Comparison of ENCODE assay signal across 9 mouse cellular contexts in genomic region chr19:10523483-10524080, GRCm38 (mm10). TPM values are rescaled to one million over a fixed set of nuclear protein-coding genes. Genes with fewer than 3 reads are reported as not detected.
DNase-seq lines count a peak whose midpoint lies in the region; ATAC-seq and TF ChIP-seq lines count a peak whose summit lies in the region.
"Had no signal": no experiment of that assay in that cellular context is flagged by ENCODE, and none has a peak within 500 bp of the region (broad histone marks: within the 10 kb centered on the region; RNA-seq: fewer than 3 reads in every experiment).

No protein-coding gene starts in this region.

- no peak for ATAC-seq in stomach, embryonic 14.5 days (ENCODE audit: insufficient number of reproducible peaks, insufficient read depth, low FRiP score, low read depth)
- no peak for ATAC-seq in stomach, postnatal 0 days (ENCODE audit: low FRiP score, low TSS enrichment)
- ATAC-seq in liver, embryonic 14.5 days (ENCODE audit: insufficient read depth) = no peak

- H3K36me3 ChIP-seq in heart, embryonic 10.5 days = peaks cover 12% of the 10 kb centered on the region
- peaks cover 4% of the 10 kb centered on the region; the same call in 1 of the 2 replicates for H3K36me3 ChIP-seq in stomach, embryonic 14.5 days (ENCODE audit: control insufficient read depth, insufficient read depth, low read length)
- peaks cover 2% of the 10 kb centered on the region; the same call in 1 of the 2 replicates for H3K36me3 ChIP-seq in stomach, postnatal 0 days (ENCODE audit: control insufficient read depth, insufficient read depth, low read length)
- H3K36me3 ChIP-seq in liver, embryonic 14.5 days (replicated peaks; ENCODE audit: control insufficient read depth, insufficient read depth, low read depth) = peaks cover 7% of the 10 kb centered on the region

- peak overlapping the region; percentile 18; the same call in 1 of the 2 replicates for H3K4me2 ChIP-seq in stomach, embryonic 14.5 days (replicated peaks; ENCODE audit: low read depth, low read length)
- H3K4me2 ChIP-seq in stomach, postnatal 0 days (replicated peaks; ENCODE audit: low read depth) = no peak overlapping the region
- H3K4me2 ChIP-seq in liver, embryonic 14.5 days (ENCODE audit: low read depth) = peak overlapping the region; percentile 87

- peaks cover 25% of the 10 kb centered on the region for H3K4me1 ChIP-seq in heart, embryonic 10.5 days
- H3K4me1 ChIP-seq in stomach, embryonic 14.5 days (ENCODE audit: control insufficient read depth, insufficient read depth, low read length) = peaks cover 23% of the 10 kb centered on the region
- H3K4me1 ChIP-seq in stomach, postnatal 0 days (replicated peaks; ENCODE audit: control insufficient read depth, insufficient read depth) = peaks cover 3% of the 10 kb centered on the region; the same call in 1 of the 2 replicates
- H3K4me1 ChIP-seq in liver, embryonic 14.5 days (replicated peaks; ENCODE audit: control insufficient read depth in 2 of 2, insufficient read depth in 2 of 2, low read length in 1 of 2) = peaks cover 28 to 29% of the 10 kb centered on the region in 2 experiments

- H3K27ac ChIP-seq in heart, embryonic 10.5 days = 0 out of 2 replicates have a peak overlapping the region, but pooled peaks have one; percentile 6
- no peak overlapping the region for H3K27ac ChIP-seq in stomach, embryonic 14.5 days (ENCODE audit: low read length)
- no peak overlapping the region for H3K27ac ChIP-seq in stomach, postnatal 0 days (replicated peaks)
- peak overlapping the region; percentile 39 for H3K27ac ChIP-seq in liver, embryonic 14.5 days

- no peak for DNase-seq in heart, embryonic 10.5 days (ENCODE audit: low spot score)
- no peak for DNase-seq in heart, adult 9 months (ENCODE audit: low spot score in 2 of 2)
- DNase-seq in stomach, postnatal 0 days (ENCODE audit: low spot score) = no peak
- DNase-seq in liver, embryonic 14.5 days (ENCODE audit: low read depth in 3 of 3, low spot score in 3 of 3) = peak in 2 of 3 experiments; percentile 20 to 37
- no peak for DNase-seq in testis, postnatal 10 days (ENCODE audit: low spot score)
- DNase-seq in lung, postnatal 25 days (ENCODE audit: low spot score) = no peak
- no peak for DNase-seq in left cerebral cortex, adult 8-10 months (ENCODE audit: low spot score in 2 of 2)
- DNase-seq: adrenal gland, postnatal 14 days had no signal

- TF ChIP-seq CTCF in stomach, postnatal 0 days (IDR thresholded peaks at IDR 0.05; ENCODE audit: low read depth) = no peak
- TF ChIP-seq CTCF in liver, embryonic 14.5 days (IDR thresholded peaks at IDR 0.05; ENCODE audit: low read depth) = no peak

- TF ChIP-seq EP300 in stomach, postnatal 0 days (optimal IDR thresholded peaks at IDR 0.05) = no peak
- 0 out of 2 replicates have a peak, but pooled peaks have one; percentile 34 for TF ChIP-seq EP300 in liver, embryonic 14.5 days (IDR thresholded peaks at IDR 0.05; ENCODE audit: low read depth)

- no peaks in the 10 kb centered on the region for H3K27me3 ChIP-seq in heart, embryonic 10.5 days (ENCODE audit: insufficient read depth, poor library complexity, severe bottlenecking)
- no peaks in the 10 kb centered on the region for H3K27me3 ChIP-seq in stomach, embryonic 14.5 days (ENCODE audit: control insufficient read depth, insufficient read depth, low read length)
- no peaks in the 10 kb centered on the region for H3K27me3 ChIP-seq in stomach, postnatal 0 days (ENCODE audit: control insufficient read depth, insufficient read depth, low read length)
- no peaks in the 10 kb centered on the region for H3K27me3 ChIP-seq in liver, embryonic 14.5 days (ENCODE audit: control insufficient read depth, insufficient read depth, low read length)

- no peak overlapping the region for H3K9ac ChIP-seq in stomach, embryonic 14.5 days (replicated peaks; ENCODE audit: low read depth, low read length)
- H3K9ac ChIP-seq in stomach, postnatal 0 days (ENCODE audit: low read length) = no peak overlapping the region
- H3K9ac ChIP-seq in liver, embryonic 14.5 days (replicated peaks) = peak overlapping the region; percentile 43

- WGBS in heart, embryonic 10.5 days = 77% methylated on average over 5 of the region's 5 CpGs
- 71% methylated on average over 5 of the region's 5 CpGs for WGBS in stomach, embryonic 14.5 days
- 69% methylated on average over 5 of the region's 5 CpGs for WGBS in stomach, postnatal 0 days
- 19% methylated on average over 5 of the region's 5 CpGs for WGBS in liver, embryonic 14.5 days (ENCODE audit: insufficient replicate concordance)

- no peaks in the 10 kb centered on the region for H3K9me3 ChIP-seq in heart, embryonic 10.5 days
- H3K9me3 ChIP-seq in stomach, embryonic 14.5 days (ENCODE audit: control insufficient read depth, low read depth, low read length) = no peaks in the 10 kb centered on the region
- no peaks in the 10 kb centered on the region for H3K9me3 ChIP-seq in stomach, postnatal 0 days (ENCODE audit: control insufficient read depth, low read length)
- no peaks in the 10 kb centered on the region for H3K9me3 ChIP-seq in liver, embryonic 14.5 days (ENCODE audit: control insufficient read depth, low read length)

- H3K4me3 ChIP-seq in heart, embryonic 10.5 days = peak overlapping the region; percentile 90
- 0 out of 2 replicates have a peak overlapping the region, but pooled peaks have one; percentile 96 for H3K4me3 ChIP-seq in stomach, embryonic 14.5 days (ENCODE audit: low read depth, low read length)
- no peak overlapping the region for H3K4me3 ChIP-seq in stomach, postnatal 0 days (ENCODE audit: low read depth, low read length)
- H3K4me3 ChIP-seq in liver, embryonic 14.5 days (ENCODE audit: insufficient read depth in 1 of 2, low read depth in 2 of 2, low read length in 2 of 2) = peak overlapping the region; percentile 59 to 96

RNA-seq across cellular contexts. Expression of gene Cpsf7, which starts 1.5 kb away (rescaled TPM):
- 38.4 and 40.5 TPM in 2 replicates for polyA plus RNA-seq in heart, embryonic 10.5 days (2016; fragmentation: Nextera tagmentation; extraction: Ambion mirVana)
- polyA plus RNA-seq in stomach, embryonic 14.5 days (2014; fragmentation: Nextera tagmentation; extraction: Ambion mirVana) = 57.1 and 58.8 TPM in 2 replicates
- 12.5 and 16.7 TPM in 2 replicates for polyA plus RNA-seq in stomach, postnatal 0 days (2015; fragmentation: Nextera tagmentation; extraction: Ambion mirVana)
- 16.2 and 22.9 TPM in 2 replicates for polyA plus RNA-seq in liver, embryonic 14.5 days (2012; rRNA removed)
- polyA plus RNA-seq in liver, embryonic 14.5 days (2014; fragmentation: Nextera tagmentation; extraction: Ambion mirVana) = 12.8 and 14.1 TPM in 2 replicates
- 10 to 100 TPM; 74.4 to 82.2 (median 78.3) TPM for total RNA-seq in left cerebral cortex, adult 8-10 months (2022)

RNA-seq across cellular contexts. Expression of gene Sdhaf2, which starts 2.4 kb away (rescaled TPM):
- polyA plus RNA-seq in heart, embryonic 10.5 days (2016; fragmentation: Nextera tagmentation; extraction: Ambion mirVana) = 58.6 and 64.6 TPM in 2 replicates
- 57.9 and 64.5 TPM in 2 replicates for polyA plus RNA-seq in stomach, embryonic 14.5 days (2014; fragmentation: Nextera tagmentation; extraction: Ambion mirVana)
- polyA plus RNA-seq in stomach, postnatal 0 days (2015; fragmentation: Nextera tagmentation; extraction: Ambion mirVana) = 37.4 and 38.9 TPM in 2 replicates
- 16.8 and 20.5 TPM in 2 replicates for polyA plus RNA-seq in liver, embryonic 14.5 days (2012; rRNA removed)
- polyA plus RNA-seq in liver, embryonic 14.5 days (2014; fragmentation: Nextera tagmentation; extraction: Ambion mirVana) = 26.9 and 31.0 TPM in 2 replicates
- total RNA-seq in left cerebral cortex, adult 8-10 months (2022) = 10 to 100 TPM; 47.1 to 55.9 (median 51.2) TPM

RNA-seq across cellular contexts. Expression of gene Tmem216, which starts 32.5 kb away (rescaled TPM):
- polyA plus RNA-seq in heart, embryonic 10.5 days (2016; fragmentation: Nextera tagmentation; extraction: Ambion mirVana) = 22.7 and 29.8 TPM in 2 replicates
- polyA plus RNA-seq in stomach, embryonic 14.5 days (2014; fragmentation: Nextera tagmentation; extraction: Ambion mirVana) = 52.7 and 53.8 TPM in 2 replicates
- polyA plus RNA-seq in stomach, postnatal 0 days (2015; fragmentation: Nextera tagmentation; extraction: Ambion mirVana) = 23.3 and 23.9 TPM in 2 replicates
- polyA plus RNA-seq in liver, embryonic 14.5 days (2012; rRNA removed) = 9.7 and 15.6 TPM in 2 replicates
- 13.2 and 16.9 TPM in 2 replicates for polyA plus RNA-seq in liver, embryonic 14.5 days (2014; fragmentation: Nextera tagmentation; extraction: Ambion mirVana)
- 10 to 100 TPM; 10.9 to 13.8 (median 12.9) TPM for total RNA-seq in left cerebral cortex, adult 8-10 months (2022)

RNA-seq across cellular contexts. Expression of gene Ppp1r32, which starts 40.9 kb away (rescaled TPM):
- polyA plus RNA-seq in heart, embryonic 10.5 days (2016; fragmentation: Nextera tagmentation; extraction: Ambion mirVana) = not detected in 2 replicates
- polyA plus RNA-seq in stomach, embryonic 14.5 days (2014; fragmentation: Nextera tagmentation; extraction: Ambion mirVana) = 0.17 TPM in 1 of 2 replicates, not detected in the other
- polyA plus RNA-seq in stomach, postnatal 0 days (2015; fragmentation: Nextera tagmentation; extraction: Ambion mirVana) = 0.15 and 0.16 TPM in 2 replicates
- 0.17 and 0.26 TPM in 2 replicates for polyA plus RNA-seq in liver, embryonic 14.5 days (2012; rRNA removed)
- polyA plus RNA-seq in liver, embryonic 14.5 days (2014; fragmentation: Nextera tagmentation; extraction: Ambion mirVana) = 0.19 TPM in 1 of 2 replicates, not detected in the other
- total RNA-seq in left cerebral cortex, adult 8-10 months (2022) = 1 to 10 TPM; 1.0 to 3.1 (median 1.7) TPM

RNA-seq across cellular contexts. Expression of gene Cyb561a3, which starts 53.4 kb away (rescaled TPM):
- polyA plus RNA-seq in heart, embryonic 10.5 days (2016; fragmentation: Nextera tagmentation; extraction: Ambion mirVana) = 13.0 and 13.7 TPM in 2 replicates
- 18.9 TPM in 2 replicates for polyA plus RNA-seq in stomach, embryonic 14.5 days (2014; fragmentation: Nextera tagmentation; extraction: Ambion mirVana)
- polyA plus RNA-seq in stomach, postnatal 0 days (2015; fragmentation: Nextera tagmentation; extraction: Ambion mirVana) = 15.7 and 16.7 TPM in 2 replicates
- 9.5 and 11.8 TPM in 2 replicates for polyA plus RNA-seq in liver, embryonic 14.5 days (2012; rRNA removed)
- 11.0 and 12.9 TPM in 2 replicates for polyA plus RNA-seq in liver, embryonic 14.5 days (2014; fragmentation: Nextera tagmentation; extraction: Ambion mirVana)
- 10 to 100 TPM; 12.4 to 13.2 (median 12.8) TPM for total RNA-seq in left cerebral cortex, adult 8-10 months (2022)

Comparison
In these comparisons a context has a peak if more than half of its experiments do, and no peak if none do; other contexts are left out.
1. DNase-seq: peak in liver, embryonic 14.5 days (2 of 3); none in heart, embryonic 10.5 days (single experiment), heart, adult 9 months (0 of 2), stomach, postnatal 0 days (single experiment), testis, postnatal 10 days (single experiment), lung, postnatal 25 days (single experiment) and left cerebral cortex, adult 8-10 months (0 of 2).
2. H3K27ac ChIP-seq: peak in heart, embryonic 10.5 days (single experiment) and liver, embryonic 14.5 days (single experiment); none in stomach, embryonic 14.5 days (single experiment) and stomach, postnatal 0 days (single experiment).